Mouse (Mus musculus): ENCODE measurements at regions not wholly inside any gene's neighbourhood (a gene's known extent, or its start where the extent isn't known, plus 50 kb on each side); places are given as distances from the start of the nearest gene placed in this dataset.

DNA sequence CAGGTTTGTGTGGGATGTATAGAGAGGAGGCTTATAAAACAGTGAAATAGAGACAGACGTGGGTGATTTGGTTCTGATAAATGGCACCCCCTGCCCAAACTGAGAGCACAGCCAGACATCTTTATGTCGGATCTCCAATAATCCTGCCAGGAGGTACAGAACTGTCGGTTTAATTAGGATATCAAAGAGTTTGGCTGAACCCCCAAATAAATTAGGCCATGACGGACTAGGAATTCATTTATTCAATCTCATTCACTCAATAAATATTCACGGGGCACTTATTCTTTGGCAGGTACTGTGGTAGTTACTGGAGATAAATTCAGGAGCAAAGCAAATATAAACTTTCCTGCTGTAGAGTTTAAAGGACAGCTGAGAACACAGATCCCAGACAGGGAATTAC, 615.0 kb upstream of the Tle4 start:
- TF ChIP-seq GATA1 (IDR thresholded peaks at IDR 0.05; ENCODE audit: borderline replicate concordance, low read length) (no peak), FLI1 (IDR thresholded peaks at IDR 0.05; ENCODE audit: low read length) (no peak)
- no peaks in the 10 kb centered on the region for H3K27me3 ChIP-seq (replicated peaks)
- H3K4me1 ChIP-seq: no peaks in the 10 kb centered on the region
- H3K4me3 ChIP-seq (replicated peaks): no peak overlapping the region
- 0 out of 2 replicates have a peak, but pooled peaks cover 2% of the 10 kb centered on the region for H3K9me3 ChIP-seq
- H3K36me3 ChIP-seq (replicated peaks; ENCODE audit: low read length): no peaks in the 10 kb centered on the region

DNA sequence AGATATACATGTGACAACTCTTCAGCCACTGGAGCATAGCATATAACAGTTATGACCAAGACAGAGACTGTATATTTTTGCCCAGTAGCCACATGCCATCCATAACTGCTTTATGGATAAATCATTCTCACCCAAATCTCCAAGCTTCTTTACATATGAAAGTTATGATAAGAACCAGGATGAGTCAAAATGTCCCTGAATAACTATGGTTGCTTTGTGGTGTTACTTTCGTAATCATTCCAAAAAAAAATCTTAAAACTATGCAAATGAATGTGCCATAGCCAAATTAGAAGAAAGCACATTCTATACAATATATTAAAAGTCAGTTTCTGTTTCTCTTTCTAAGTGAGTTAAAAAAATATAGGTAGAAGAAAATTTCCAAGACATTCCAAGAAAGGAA, 605.2 kb upstream of the Tle4 start:
- H3K36me3 ChIP-seq (replicated peaks; ENCODE audit: low read length): no peaks in the 10 kb centered on the region
- H3K27me3 ChIP-seq (replicated peaks): no peaks in the 10 kb centered on the region
- peaks cover 7% of the 10 kb centered on the region for H3K9me3 ChIP-seq
- no peaks in the 10 kb centered on the region for H3K4me1 ChIP-seq
- no peak for TF ChIP-seq FLI1 (IDR thresholded peaks at IDR 0.05; ENCODE audit: low read length)
- TF ChIP-seq GATA1 (IDR thresholded peaks at IDR 0.05; ENCODE audit: borderline replicate concordance, low read length): no peak
- H3K4me3 ChIP-seq (replicated peaks): no peak overlapping the region

DNA sequence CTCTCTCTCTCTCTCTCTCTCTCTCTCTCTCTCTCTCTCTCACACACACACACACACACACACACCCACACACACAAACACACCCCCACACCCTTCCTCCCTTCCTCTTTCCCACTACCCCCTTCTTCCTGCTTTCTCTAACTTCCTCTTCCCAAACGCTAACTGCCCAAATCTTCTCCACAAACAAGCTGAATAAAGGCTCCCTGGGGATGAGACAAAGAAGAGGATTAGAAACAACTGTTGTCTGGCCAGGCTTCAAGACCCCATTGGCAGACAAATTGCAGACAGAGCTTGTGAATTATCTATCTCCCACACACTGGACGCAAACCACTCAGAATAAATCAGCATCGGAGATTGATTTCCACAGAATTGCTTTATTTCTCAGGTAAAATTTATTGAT, 603.4 kb upstream of the Tle4 start:
- H3K9me3 ChIP-seq: peaks cover 7% of the 10 kb centered on the region
- H3K27me3 ChIP-seq (replicated peaks): no peaks in the 10 kb centered on the region
- TF ChIP-seq GATA1 (IDR thresholded peaks at IDR 0.05; ENCODE audit: borderline replicate concordance, low read length): no peak
- TF ChIP-seq FLI1 (IDR thresholded peaks at IDR 0.05; ENCODE audit: low read length): no peak
- no peaks in the 10 kb centered on the region for H3K4me1 ChIP-seq
- no peak overlapping the region for H3K4me3 ChIP-seq (replicated peaks)
- no peaks in the 10 kb centered on the region for H3K36me3 ChIP-seq (replicated peaks; ENCODE audit: low read length)

DNA sequence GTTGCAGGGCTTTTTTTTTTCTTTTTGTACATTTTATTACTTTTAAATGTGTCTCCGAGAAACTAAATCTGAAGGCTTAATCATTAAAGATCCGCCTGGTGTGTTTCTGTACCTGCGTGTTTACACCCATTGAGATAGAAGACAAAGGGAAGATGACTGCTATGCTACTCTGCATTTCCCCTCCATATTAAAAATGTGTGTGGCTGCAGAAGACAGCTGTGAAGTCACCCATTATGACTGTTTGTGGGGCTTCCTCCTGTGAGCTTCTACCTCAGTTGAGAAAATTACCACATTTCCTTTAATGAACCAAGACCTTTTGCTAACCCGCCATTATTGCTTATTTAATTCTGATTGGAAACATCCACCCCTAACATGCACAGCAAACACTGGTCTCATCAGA, 602.9 kb upstream of the Tle4 start:
- H3K4me1 ChIP-seq: no peaks in the 10 kb centered on the region
- no peak for TF ChIP-seq FLI1 (IDR thresholded peaks at IDR 0.05; ENCODE audit: low read length)
- TF ChIP-seq GATA1 (IDR thresholded peaks at IDR 0.05; ENCODE audit: borderline replicate concordance, low read length): no peak
- no peaks in the 10 kb centered on the region for H3K36me3 ChIP-seq (replicated peaks; ENCODE audit: low read length)
- peaks cover 7% of the 10 kb centered on the region for H3K9me3 ChIP-seq
- H3K4me3 ChIP-seq (replicated peaks): no peak overlapping the region
- H3K27me3 ChIP-seq (replicated peaks): no peaks in the 10 kb centered on the region

DNA sequence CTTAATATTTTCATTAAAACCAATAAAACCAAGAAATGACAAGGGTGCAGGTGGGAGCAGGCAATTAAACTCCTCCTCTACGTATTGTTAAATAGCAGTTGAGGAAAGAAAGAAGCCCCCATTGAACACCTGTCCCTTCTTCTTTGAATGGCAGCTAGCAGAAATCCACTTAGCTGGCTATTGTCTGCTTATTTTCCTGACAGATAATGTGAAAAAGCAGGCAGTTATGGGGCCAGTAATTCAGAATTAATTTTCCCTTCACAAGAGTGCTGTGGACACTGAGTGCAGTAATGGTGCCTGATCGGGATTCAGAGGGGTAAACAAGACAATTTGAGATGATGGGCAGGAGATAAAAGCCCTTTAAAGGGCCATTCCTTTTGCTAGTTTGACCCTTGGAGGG, 602.5 kb upstream of the Tle4 start:
- Histone ChIP-seq H3K9me3 (peaks cover 7% of the 10 kb centered on the region), H3K27me3 (replicated peaks) (no peaks in the 10 kb centered on the region), H3K36me3 (replicated peaks; ENCODE audit: low read length) (no peaks in the 10 kb centered on the region), H3K4me3 (replicated peaks) (no peak overlapping the region), H3K4me1 (no peaks in the 10 kb centered on the region)
- TF ChIP-seq GATA1 (IDR thresholded peaks at IDR 0.05; ENCODE audit: borderline replicate concordance, low read length) (no peak), FLI1 (IDR thresholded peaks at IDR 0.05; ENCODE audit: low read length) (no peak)

DNA sequence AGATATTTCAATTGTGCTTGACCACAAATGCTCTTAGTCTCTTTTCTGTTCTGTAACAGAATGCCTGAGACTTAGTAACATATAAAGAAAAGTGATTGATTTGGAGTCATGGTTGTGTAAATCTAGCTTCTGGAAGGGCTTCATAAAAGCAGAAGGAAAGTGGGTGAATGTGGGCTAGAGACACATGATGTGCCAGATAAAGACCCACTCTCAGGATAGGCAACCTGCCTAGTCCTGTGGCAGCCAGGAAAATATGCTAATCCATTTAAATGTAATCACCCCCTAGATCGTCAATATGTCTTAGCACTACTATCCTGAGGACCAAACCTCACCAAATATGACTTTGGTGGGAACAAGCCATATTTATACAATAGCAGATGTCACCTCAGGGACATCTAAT, 601.8 kb upstream of the Tle4 start:
- no peaks in the 10 kb centered on the region for H3K4me1 ChIP-seq
- no peak overlapping the region for H3K4me3 ChIP-seq (replicated peaks)
- H3K9me3 ChIP-seq: peaks cover 7% of the 10 kb centered on the region
- H3K36me3 ChIP-seq (replicated peaks; ENCODE audit: low read length): no peaks in the 10 kb centered on the region
- no peaks in the 10 kb centered on the region for H3K27me3 ChIP-seq (replicated peaks)
- no peak for TF ChIP-seq FLI1 (IDR thresholded peaks at IDR 0.05; ENCODE audit: low read length)
- no peak for TF ChIP-seq GATA1 (IDR thresholded peaks at IDR 0.05; ENCODE audit: borderline replicate concordance, low read length)

DNA sequence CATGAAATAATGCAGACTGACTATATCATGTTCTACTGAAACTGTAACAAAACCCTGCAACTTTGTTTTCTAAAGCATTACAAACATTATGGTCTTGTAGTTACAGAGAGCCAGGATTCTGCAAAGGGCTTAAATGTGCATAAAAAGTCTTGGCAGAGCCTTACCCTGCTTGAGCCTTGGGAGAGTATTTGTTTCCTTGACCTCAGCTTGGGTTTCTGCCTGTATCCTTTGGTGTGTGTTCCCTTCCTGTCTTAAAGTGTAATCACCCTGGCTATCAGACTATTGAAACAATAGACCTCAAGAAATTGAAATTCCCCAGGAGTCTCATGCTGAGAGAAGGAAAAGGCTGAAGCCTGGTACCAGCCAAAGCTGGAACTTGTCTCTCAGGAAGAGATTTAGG, 577.4 kb upstream of the Tle4 start:
- Histone ChIP-seq H3K9me3 (no peaks in the 10 kb centered on the region), H3K4me1 (no peaks in the 10 kb centered on the region), H3K36me3 (replicated peaks; ENCODE audit: low read length) (no peaks in the 10 kb centered on the region), H3K27me3 (replicated peaks) (no peaks in the 10 kb centered on the region), H3K4me3 (replicated peaks) (no peak overlapping the region)
- TF ChIP-seq GATA1 (IDR thresholded peaks at IDR 0.05; ENCODE audit: borderline replicate concordance, low read length) (no peak), FLI1 (IDR thresholded peaks at IDR 0.05; ENCODE audit: low read length) (no peak)

DNA sequence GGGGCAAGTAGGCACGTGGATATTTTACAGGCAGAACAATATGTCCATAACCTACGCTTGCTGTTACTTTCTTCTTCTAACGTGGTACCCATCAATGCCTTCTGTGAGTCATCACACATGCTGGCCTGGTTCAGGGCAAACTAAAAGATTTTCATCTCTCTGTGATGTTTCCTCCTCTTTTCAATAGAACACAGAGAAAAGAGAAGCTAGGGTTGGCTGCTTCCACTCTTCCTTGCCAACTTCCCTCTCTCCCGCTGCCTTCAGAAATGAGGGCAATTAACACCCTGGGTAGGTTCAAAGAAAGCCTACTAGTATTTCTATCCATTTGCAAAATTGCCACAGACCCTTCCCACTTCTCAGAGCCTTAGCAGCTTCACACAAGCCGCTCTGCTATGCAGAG, 575.5 kb upstream of the Tle4 start:
- TF ChIP-seq FLI1 (IDR thresholded peaks at IDR 0.05; ENCODE audit: low read length): no peak
- no peak for TF ChIP-seq GATA1 (IDR thresholded peaks at IDR 0.05; ENCODE audit: borderline replicate concordance, low read length)
- H3K4me1 ChIP-seq: no peaks in the 10 kb centered on the region
- H3K36me3 ChIP-seq (replicated peaks; ENCODE audit: low read length): no peaks in the 10 kb centered on the region
- no peaks in the 10 kb centered on the region for H3K9me3 ChIP-seq
- no peaks in the 10 kb centered on the region for H3K27me3 ChIP-seq (replicated peaks)
- no peak overlapping the region for H3K4me3 ChIP-seq (replicated peaks)

DNA sequence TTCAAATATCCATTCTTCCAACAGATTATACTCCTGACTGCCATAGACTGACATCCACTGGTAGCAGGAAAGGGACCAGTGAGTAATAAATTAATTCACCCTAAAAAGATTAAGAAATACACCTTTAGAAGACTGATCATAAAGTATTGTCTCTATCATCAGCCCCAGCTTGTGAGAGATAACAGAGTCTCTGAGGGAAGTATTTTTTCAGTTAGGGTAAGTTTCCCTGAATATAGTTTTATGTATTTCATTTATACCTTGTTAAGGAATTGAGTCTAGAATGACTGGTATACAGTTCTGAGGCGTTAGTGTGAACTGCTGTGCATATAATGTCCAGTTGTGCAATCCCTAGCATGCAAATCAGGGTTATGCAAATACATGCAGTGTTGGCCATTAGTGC, 569.3 kb upstream of the Tle4 start:
- TF ChIP-seq FLI1 (IDR thresholded peaks at IDR 0.05; ENCODE audit: low read length) (no peak), GATA1 (IDR thresholded peaks at IDR 0.05; ENCODE audit: borderline replicate concordance, low read length) (no peak)
- H3K27me3 ChIP-seq (replicated peaks): no peaks in the 10 kb centered on the region

DNA sequence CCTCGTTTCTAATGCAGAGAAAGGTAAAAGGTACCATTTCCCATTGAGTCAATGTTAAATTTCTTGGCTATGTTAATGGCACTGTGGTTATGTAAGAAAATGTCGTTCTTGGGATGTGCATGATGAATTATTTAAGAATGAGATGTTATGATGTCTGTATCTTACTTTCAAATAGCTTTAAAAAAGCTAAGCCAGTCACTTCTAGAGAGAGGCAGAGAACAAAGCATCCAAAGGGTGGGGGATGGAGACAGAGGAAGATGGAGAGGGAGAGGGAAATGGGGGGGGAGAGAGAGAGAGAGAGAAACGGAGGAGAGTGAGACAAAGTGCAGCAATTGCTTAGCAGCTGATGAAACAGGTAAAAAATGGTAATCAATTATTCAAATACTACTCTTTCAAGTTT, 562.8 kb upstream of the Tle4 start:
- Histone ChIP-seq H3K4me1 (no peaks in the 10 kb centered on the region), H3K4me3 (replicated peaks) (no peak overlapping the region), H3K27me3 (replicated peaks) (no peaks in the 10 kb centered on the region), H3K36me3 (replicated peaks; ENCODE audit: low read length) (no peaks in the 10 kb centered on the region), H3K9me3 (no peaks in the 10 kb centered on the region)
- TF ChIP-seq FLI1 (IDR thresholded peaks at IDR 0.05; ENCODE audit: low read length) (no peak), GATA1 (IDR thresholded peaks at IDR 0.05; ENCODE audit: borderline replicate concordance, low read length) (no peak)

More for the DNA sequence above, 569.3 kb upstream of the Tle4 start:
- Histone ChIP-seq H3K9me3 (no peaks in the 10 kb centered on the region), H3K36me3 (replicated peaks; ENCODE audit: low read length) (no peaks in the 10 kb centered on the region), H3K4me3 (replicated peaks) (no peak overlapping the region), H3K4me1 (no peaks in the 10 kb centered on the region)

DNA sequence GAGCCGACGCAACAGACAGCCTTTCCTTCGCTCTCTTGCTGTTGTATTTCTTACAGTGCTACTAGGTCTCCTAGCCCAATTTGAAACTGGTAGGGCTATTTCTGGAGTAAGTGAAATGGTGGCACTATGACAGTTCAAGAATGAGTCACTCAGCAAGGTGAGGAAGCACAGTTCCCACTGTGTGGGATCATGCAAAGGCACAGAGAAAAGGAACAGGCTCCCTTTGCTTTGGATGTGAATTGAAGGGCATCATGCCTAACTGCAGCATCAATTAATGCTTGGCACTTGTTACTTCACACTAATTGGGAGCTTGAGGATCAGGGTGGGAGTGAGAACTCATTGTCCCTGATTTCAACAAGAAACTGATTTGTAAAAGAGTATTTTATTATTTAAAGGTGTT, 560.8 kb upstream of the Tle4 start:
- Histone ChIP-seq H3K9me3 (no peaks in the 10 kb centered on the region), H3K27me3 (replicated peaks) (no peaks in the 10 kb centered on the region), H3K4me3 (replicated peaks) (no peak overlapping the region), H3K36me3 (replicated peaks; ENCODE audit: low read length) (no peaks in the 10 kb centered on the region), H3K4me1 (no peaks in the 10 kb centered on the region)
- TF ChIP-seq FLI1 (IDR thresholded peaks at IDR 0.05; ENCODE audit: low read length): no peak
- no peak for TF ChIP-seq GATA1 (IDR thresholded peaks at IDR 0.05; ENCODE audit: borderline replicate concordance, low read length)

All from megakaryocyte, embryonic 14.5 days (primary cell).